Mouse (Mus musculus) forebrain, embryonic 15.5 days (tissue): ENCODE data around the gene Cldn34d. TPM values are rescaled to one million over a fixed set of nuclear protein-coding genes. Genes with fewer than 3 reads are reported as not detected.

Experiments
- ATAC-seq: fragments of 200-750 bp; cut with Nextera tagmentation; replicated peaks from 2 replicates; pipeline ENCODE4 v1.8.0; 2017; ENCODE audit warnings: mild to moderate bottlenecking, moderate TSS enrichment, moderate library complexity
- H3K27ac ChIP-seq: fragments of 300-500 bp; sonication (generic); replicated peaks from 2 replicates; pipeline ENCODE4 v1.5.1; 2015; ENCODE audit warnings: mild to moderate bottlenecking, inconsistent platforms
- H3K27me3 ChIP-seq: fragments of 300-500 bp; sonication (generic); 2 replicates; pipeline ENCODE4 v1.6.1; 2015; ENCODE audit warnings: inconsistent platforms
- H3K36me3 ChIP-seq: fragments of 300-500 bp; sonication (generic); 2 replicates; pipeline ENCODE4 v1.6.1; 2015; ENCODE audit warnings: mild to moderate bottlenecking, inconsistent platforms
- H3K4me1 ChIP-seq: fragments of 300-500 bp; sonication (generic); 2 replicates; pipeline ENCODE4 v1.6.1; 2015; ENCODE audit warnings: inconsistent platforms
- H3K4me2 ChIP-seq: fragments of 300-500 bp; sonication (generic); replicated peaks from 2 replicates; pipeline ENCODE4 v1.6.1; 2015; ENCODE audit warnings: mild to moderate bottlenecking, inconsistent platforms
- H3K4me3 ChIP-seq: fragments of 300-500 bp; sonication (generic); 2 replicates; pipeline ENCODE4 v1.5.1; 2015; ENCODE audit warnings: mild to moderate bottlenecking, inconsistent platforms
- H3K9ac ChIP-seq: fragments of 300-500 bp; sonication (generic); replicated peaks from 2 replicates; pipeline ENCODE4 v1.6.1; 2015; ENCODE audit warnings: mild to moderate bottlenecking, inconsistent platforms
- H3K9me3 ChIP-seq: fragments of 300-500 bp; sonication (generic); 2 replicates; pipeline ENCODE4 v1.6.1; 2016; ENCODE audit warnings: inconsistent platforms
- WGBS: fragments of 180-500 bp; shearing (Covaris S2); methylation state at CpG from one replicate; pipeline ENCODE4 v1.1.7; 2015; ENCODE audit warnings: mixed read lengths; 5-methylcytosine and 5-hydroxymethylcytosine counted together
- polyA plus RNA-seq: library from polyadenylated mRNA; unstranded; fragments of >200 nt; fragmentation: Nextera tagmentation; extraction: Ambion mirVana; gene quantifications from 2 replicates; pipeline ENCODE4 v1.2.1, GENCODE M21; 2015

Cldn34d gene
- not detected in 2 replicates for polyA plus RNA-seq

GRCm38 (mm10) chrX:76602824-76603223, at the start of gene Cldn34d:
TSS of gene Cldn34d (minus strand) at chrX:76602924.
- H3K36me3 ChIP-seq: no peaks in the 10 kb centered on the region
- WGBS: 71% methylated on average over 1 of the region's 1 CpGs
- H3K4me3 ChIP-seq: no peak within 1 kb of the TSS
- no peak within 1 kb of the TSS for H3K4me2 ChIP-seq
- no peaks in the 10 kb centered on the region for H3K4me1 ChIP-seq
- no peaks in the 10 kb centered on the region for H3K27me3 ChIP-seq
- H3K9ac ChIP-seq: no peak within 1 kb of the TSS
- H3K27ac ChIP-seq: no peak within 1 kb of the TSS
- ATAC-seq: no peak
- H3K9me3 ChIP-seq: peaks cover 4% of the 10 kb centered on the region

GRCm38 (mm10) chrX:76598459-76599206, 4.1 kb downstream of the Cldn34d start:
- 54% methylated on average over 5 of the region's 6 CpGs for WGBS
- H3K27me3 ChIP-seq: no peaks in the 10 kb centered on the region
- peak; percentile 100 for ATAC-seq
- no peaks in the 10 kb centered on the region for H3K36me3 ChIP-seq
- H3K4me1 ChIP-seq: no peaks in the 10 kb centered on the region
- H3K27ac ChIP-seq: no peak overlapping the region
- H3K9ac ChIP-seq: no peak overlapping the region
- peaks cover 4% of the 10 kb centered on the region for H3K9me3 ChIP-seq
- no peak overlapping the region for H3K4me2 ChIP-seq
- H3K4me3 ChIP-seq: no peak overlapping the region

Other genes with a start within 250 kb of the Cldn34d start
- not detected in 2 replicates for gene Cldn34b4, start 209.6 kb downstream of the Cldn34d start, polyA plus RNA-seq